Mouse (Mus musculus) lung, adult 2 months (tissue): ENCODE results near the gene Nat9. TPM values are rescaled to one million over a fixed set of nuclear protein-coding genes. Genes with fewer than 3 reads are reported as not detected.

Source experiments
- DNase-seq: peaks from one replicate; pipeline ENCODE4 v3.0.0; 2022
- H3K4me1 ChIP-seq: fragments of 200-500 bp; 2 replicates; pipeline ENCODE4 v1.6.1; 2011; ENCODE audit warnings: low read length; ENCODE audit not compliant: control insufficient read depth, insufficient read depth
- H3K4me3 ChIP-seq: fragments of 200-500 bp; replicated peaks from 2 replicates; pipeline ENCODE3; 2011; ENCODE audit warnings: low read depth, mild to moderate bottlenecking, control low read depth, low read length; ENCODE audit errors: extremely low read depth
- CTCF ChIP-seq: fragments of 200-500 bp; IDR thresholded peaks from 2 replicates; pipeline ENCODE4 v1.5.1; 2011; ENCODE audit warnings: mild to moderate bottlenecking, low read length, control low read depth; ENCODE audit not compliant: insufficient read depth
- POLR2A ChIP-seq: fragments of 200-500 bp; IDR thresholded peaks from 2 replicates; pipeline ENCODE4 v1.6.1; 2011; ENCODE audit warnings: low read depth, mild to moderate bottlenecking, control low read depth, low read length, borderline replicate concordance; ENCODE audit errors: extremely low read depth
- WGBS: fragments of 180-500 bp; shearing (Covaris S2); methylation state at CpG from one replicate; pipeline ENCODE4 v1.1.7; 2018; 5-methylcytosine and 5-hydroxymethylcytosine counted together
- polyA plus RNA-seq: library from polyadenylated mRNA; depleted of rRNA; stranded (reverse); fragments of >200 nt; gene quantifications from 2 replicates; pipeline ENCODE4 v1.2.3, GENCODE M21; 2012; rRNA removed

Nat9 gene
- 18.8 and 26.4 TPM in 2 replicates for polyA plus RNA-seq

DNA sequence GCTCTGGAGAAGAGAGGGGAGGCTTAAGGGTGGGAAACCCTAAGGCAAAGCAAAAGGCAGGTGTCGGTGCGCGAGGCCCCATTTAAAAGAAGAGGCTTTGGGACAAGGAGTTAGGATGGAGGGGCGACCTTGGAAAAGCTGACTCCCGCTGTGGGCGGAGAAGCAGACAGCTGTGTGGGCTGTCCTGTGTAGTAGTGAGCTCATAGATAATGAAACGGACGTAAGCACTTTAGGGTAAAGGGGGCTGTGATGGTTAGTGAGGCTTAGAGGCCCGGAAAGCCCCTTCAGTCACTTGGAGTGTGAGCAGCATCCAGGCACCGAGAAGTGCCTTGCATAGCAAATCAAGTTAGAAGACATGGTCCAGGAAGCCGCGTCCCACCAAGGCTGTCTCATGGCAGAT, at the start of gene Nat9:
Gene Nat9 (minus strand): TSS at position 167 of the 400 bp plus-strand sequence.
- TF ChIP-seq CTCF (no peak), POLR2A (no peak)
- DNase-seq = no peak
- 8% methylated on average over 12 of the region's 12 CpGs for WGBS
- Histone ChIP-seq H3K4me1 (peaks cover 18% of the 10 kb centered on the region), H3K4me3 (peak within 1 kb of the TSS; percentile 99)

GRCm38 (mm10) chr11:115236570-115236969, 48.9 kb upstream of the Nat9 start:
- TF ChIP-seq CTCF = no peak
- TF ChIP-seq POLR2A = no peak
- WGBS = 30% methylated on average over 5 of the region's 5 CpGs
- DNase-seq = no peak
- peaks cover 4% of the 10 kb centered on the region; the same call in 1 of the 2 replicates for H3K4me1 ChIP-seq
- no peak overlapping the region for H3K4me3 ChIP-seq

GRCm38 (mm10) chr11:115234320-115235044, 46.8 kb upstream of the Nat9 start:
- 80% methylated on average over 15 of the region's 15 CpGs for WGBS

DNA sequence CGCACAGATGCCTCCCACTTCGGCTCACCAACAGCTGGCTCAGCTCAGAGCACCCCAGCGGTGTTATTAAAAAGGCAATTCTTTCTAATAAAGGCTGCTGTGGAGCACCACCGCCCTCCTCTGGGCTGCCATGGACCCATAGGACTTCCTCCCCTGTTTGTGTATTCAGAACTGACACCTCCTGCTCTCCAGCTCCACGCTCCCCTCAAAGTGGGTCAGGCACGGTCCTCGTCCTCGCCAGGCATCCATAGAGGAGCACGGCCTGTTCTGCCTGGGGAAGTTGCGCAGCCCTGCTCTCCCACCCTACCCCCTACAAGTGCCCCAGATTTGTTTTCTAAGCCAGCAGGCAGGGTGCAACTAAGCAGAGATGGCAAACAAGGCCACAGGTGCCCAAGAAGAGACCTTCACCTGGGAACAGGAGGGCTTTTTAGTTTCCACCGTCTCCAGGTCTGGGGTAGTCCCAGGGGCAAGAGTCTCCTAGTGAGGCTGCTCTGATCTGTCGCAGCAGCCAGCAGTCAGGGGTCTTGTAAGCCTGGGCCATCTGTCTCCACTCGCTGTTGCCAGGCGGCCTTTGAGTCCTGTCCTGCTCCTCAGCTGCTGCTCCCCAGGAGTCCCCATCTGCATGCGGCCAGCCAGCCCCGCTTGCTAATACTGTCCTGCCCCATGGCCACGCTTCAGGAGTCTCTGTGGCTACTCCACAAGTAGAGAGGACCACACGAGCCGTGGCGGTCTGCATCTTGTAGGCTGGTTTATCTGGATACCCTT, 46.0 kb upstream of the Nat9 start:
- 76% methylated on average over 20 of the region's 20 CpGs for WGBS
- TF ChIP-seq POLR2A = no peak
- TF ChIP-seq CTCF = 0 out of 2 replicates have a peak, but pooled peaks have one; percentile 20
- no peak for DNase-seq
- Histone ChIP-seq H3K4me1 (peaks cover 4% of the 10 kb centered on the region; the same call in 1 of the 2 replicates), H3K4me3 (no peak overlapping the region)

More at GRCm38 (mm10) chr11:115234320-115235044, 46.8 kb upstream of the Nat9 start:
- peaks cover 4% of the 10 kb centered on the region; the same call in 1 of the 2 replicates for H3K4me1 ChIP-seq
- no peak for DNase-seq
- no peak for TF ChIP-seq POLR2A
- no peak for TF ChIP-seq CTCF
- H3K4me3 ChIP-seq = no peak overlapping the region

- H3K4me3 ChIP-seq = no peak overlapping the region
- peaks cover 6% of the 10 kb centered on the region for H3K4me1 ChIP-seq
- DNase-seq = no peak
- TF ChIP-seq CTCF (no peak), POLR2A (no peak)
- 85% methylated on average over 5 of the region's 5 CpGs for WGBS
These were observed 45.2 kb upstream of the Nat9 start for GRCm38 (mm10) chr11:115232889-115233288.

GRCm38 (mm10) chr11:115231924-115232323, 44.3 kb upstream of the Nat9 start:
- TF ChIP-seq POLR2A (no peak), CTCF (no peak)
- H3K4me3 ChIP-seq = no peak overlapping the region
- H3K4me1 ChIP-seq = peaks cover 6% of the 10 kb centered on the region
- WGBS = 73% methylated on average over 9 of the region's 9 CpGs
- DNase-seq = no peak

- DNase-seq = no peak
- Histone ChIP-seq H3K4me1 (peaks cover 4% of the 10 kb centered on the region), H3K4me3 (no peak overlapping the region)
- TF ChIP-seq POLR2A (no peak), CTCF (no peak)
- 68% methylated on average over 14 of the region's 14 CpGs for WGBS
These were observed 43.7 kb upstream of the Nat9 start for GRCm38 (mm10) chr11:115231168-115231915.

DNA sequence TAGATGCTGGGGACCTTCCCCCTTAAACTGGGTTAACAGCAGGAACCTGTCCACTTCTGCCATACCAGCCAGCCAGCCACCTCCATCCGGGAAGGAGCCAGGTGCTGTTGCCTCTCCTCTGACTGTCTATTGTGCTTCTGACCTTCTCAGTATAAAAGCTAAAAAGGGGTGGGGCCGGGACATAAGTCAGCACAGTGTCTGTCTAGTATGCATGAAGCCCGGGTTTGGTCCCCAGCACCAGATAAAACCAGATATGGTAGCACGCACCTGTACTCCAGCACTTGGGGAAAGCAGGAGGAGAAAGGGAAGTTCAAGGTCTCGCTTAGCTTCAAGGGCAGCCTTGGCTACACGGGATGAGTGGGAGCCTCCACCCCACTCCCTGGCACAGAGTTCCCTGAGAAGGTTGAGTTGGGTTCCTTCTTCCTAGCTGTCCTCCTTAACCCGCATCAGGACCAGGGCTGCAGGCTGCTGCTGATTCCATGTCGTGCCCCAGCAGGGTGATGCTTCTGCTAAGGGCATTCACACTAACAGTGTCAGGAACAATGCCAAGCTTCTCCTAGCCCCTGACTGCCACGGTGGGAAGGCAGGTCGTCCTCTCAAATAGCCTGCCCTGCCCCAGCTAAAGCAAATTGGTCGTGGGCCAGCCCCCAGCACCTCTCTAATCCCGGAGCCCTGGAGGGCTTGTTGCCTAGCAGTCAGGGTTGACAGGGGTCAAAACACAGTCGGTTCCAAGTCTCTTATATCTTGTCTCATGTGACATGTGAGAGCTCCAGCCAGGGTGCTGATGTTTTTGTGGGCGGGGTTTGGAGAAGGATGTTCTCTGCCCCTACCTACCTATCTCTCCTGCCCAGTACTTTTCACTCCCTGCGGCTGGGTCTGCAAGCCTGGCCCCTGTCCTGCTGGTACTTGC, 41.6 kb upstream of the Nat9 start:
- no peak overlapping the region for H3K4me3 ChIP-seq
- TF ChIP-seq POLR2A (no peak), CTCF (no peak)
- peaks cover 5% of the 10 kb centered on the region for H3K4me1 ChIP-seq
- DNase-seq = no peak
- 62% methylated on average over 15 of the region's 15 CpGs for WGBS
